Mouse (Mus musculus): ENCODE data around the gene Nptx1. TPM values are rescaled to one million over a fixed set of nuclear protein-coding genes. Genes with fewer than 3 reads are reported as not detected.
A peak's percentile ranks its signal among the peaks of the same experiment; 100 is the strongest.

Gene Nptx1
- polyA plus RNA-seq, 1 experiment from 2014 or later, result 9.7 TPM

DNA sequence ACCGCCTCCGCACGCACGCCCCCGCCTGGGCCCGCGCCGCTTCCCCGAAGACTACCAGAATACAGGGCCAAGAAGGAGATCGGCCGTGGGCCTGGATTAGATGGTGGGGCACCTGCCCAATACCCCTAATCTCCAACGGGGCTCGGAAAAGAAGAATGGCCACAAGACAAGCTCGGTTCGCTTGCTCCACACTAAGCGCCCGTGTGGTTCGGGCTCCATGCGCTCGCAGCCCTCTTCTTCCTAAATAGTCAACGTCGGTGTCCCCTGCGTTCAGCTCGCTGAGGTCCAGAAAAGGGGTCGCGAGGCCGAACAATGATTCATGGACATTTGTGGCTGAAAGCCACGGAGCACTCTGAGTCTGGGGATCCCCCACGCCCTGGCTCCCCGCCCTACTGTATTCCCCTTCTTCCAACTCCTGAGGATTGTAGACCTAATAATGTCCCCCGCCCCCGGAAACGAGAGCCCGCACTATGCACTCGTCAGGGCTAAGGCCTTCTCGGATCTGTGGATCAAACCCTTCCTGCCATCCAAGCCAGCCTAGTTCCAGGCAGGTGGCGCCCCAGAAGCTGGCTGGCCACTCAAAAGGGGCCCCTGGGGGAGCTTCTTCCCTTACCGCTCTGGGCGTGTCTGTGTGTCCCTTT is 518 bp upstream of the Nptx1 start:
- H3K4me1 ChIP-seq (replicated peaks), result peaks cover 64% of the 10 kb centered on the region

GRCm38 (mm10) chr11:119546496-119547182 is 914 bp downstream of the Nptx1 start:
- Histone ChIP-seq H3K27ac (peak overlapping the region; percentile 80), H3K9me3 (no peaks in the 10 kb centered on the region), H3K4me1 (replicated peaks) (peaks cover 61% of the 10 kb centered on the region), H3K27me3 (ENCODE audit: insufficient read depth, poor library complexity, severe bottlenecking) (peaks cover 98% of the 10 kb centered on the region), H3K4me3 (peak overlapping the region; percentile 71), H3K36me3 (no peaks in the 10 kb centered on the region)
- peak; percentile 63 for DNase-seq (ENCODE audit: low spot score)
- 1% methylated on average over 46 of the region's 46 CpGs for WGBS

More for the DNA sequence above, 518 bp upstream of the Nptx1 start:
- Histone ChIP-seq H3K27me3 (ENCODE audit: insufficient read depth, poor library complexity, severe bottlenecking) (peaks cover 100% of the 10 kb centered on the region), H3K36me3 (no peaks in the 10 kb centered on the region), H3K27ac (peak overlapping the region; percentile 80), H3K4me3 (peak overlapping the region; percentile 71), H3K9me3 (no peaks in the 10 kb centered on the region)
- peak; percentile 58 for DNase-seq (ENCODE audit: low spot score)
- under 1% methylated on average over 39 of the region's 39 CpGs for WGBS

- peak; percentile 38 for DNase-seq (ENCODE audit: low spot score)
- peaks cover 61% of the 10 kb centered on the region for H3K4me1 ChIP-seq (replicated peaks)
These were observed 1.6 kb downstream of the Nptx1 start for GRCm38 (mm10) chr11:119545741-119546495.

GRCm38 (mm10) chr11:119545281-119545680 is 2.3 kb downstream of the Nptx1 start:
- 44% methylated on average over 3 of the region's 3 CpGs for WGBS
- Histone ChIP-seq H3K4me3 (peak overlapping the region; percentile 71; the same call in 1 of the 2 replicates), H3K36me3 (no peaks in the 10 kb centered on the region; the same call in 1 of the 2 replicates), H3K27ac (no peak overlapping the region), H3K4me1 (replicated peaks) (peaks cover 61% of the 10 kb centered on the region), H3K9me3 (no peaks in the 10 kb centered on the region), H3K27me3 (ENCODE audit: insufficient read depth, poor library complexity, severe bottlenecking) (peaks cover 98% of the 10 kb centered on the region)
- no peak for DNase-seq (ENCODE audit: low spot score)

More at GRCm38 (mm10) chr11:119545741-119546495, 1.6 kb downstream of the Nptx1 start:
- Histone ChIP-seq H3K36me3 (no peaks in the 10 kb centered on the region; the same call in 1 of the 2 replicates), H3K27ac (peak overlapping the region; percentile 80; the same call in 1 of the 2 replicates), H3K27me3 (ENCODE audit: insufficient read depth, poor library complexity, severe bottlenecking) (peaks cover 98% of the 10 kb centered on the region), H3K9me3 (no peaks in the 10 kb centered on the region), H3K4me3 (peak overlapping the region; percentile 71)
- WGBS, result 13% methylated on average over 10 of the region's 10 CpGs

DNA sequence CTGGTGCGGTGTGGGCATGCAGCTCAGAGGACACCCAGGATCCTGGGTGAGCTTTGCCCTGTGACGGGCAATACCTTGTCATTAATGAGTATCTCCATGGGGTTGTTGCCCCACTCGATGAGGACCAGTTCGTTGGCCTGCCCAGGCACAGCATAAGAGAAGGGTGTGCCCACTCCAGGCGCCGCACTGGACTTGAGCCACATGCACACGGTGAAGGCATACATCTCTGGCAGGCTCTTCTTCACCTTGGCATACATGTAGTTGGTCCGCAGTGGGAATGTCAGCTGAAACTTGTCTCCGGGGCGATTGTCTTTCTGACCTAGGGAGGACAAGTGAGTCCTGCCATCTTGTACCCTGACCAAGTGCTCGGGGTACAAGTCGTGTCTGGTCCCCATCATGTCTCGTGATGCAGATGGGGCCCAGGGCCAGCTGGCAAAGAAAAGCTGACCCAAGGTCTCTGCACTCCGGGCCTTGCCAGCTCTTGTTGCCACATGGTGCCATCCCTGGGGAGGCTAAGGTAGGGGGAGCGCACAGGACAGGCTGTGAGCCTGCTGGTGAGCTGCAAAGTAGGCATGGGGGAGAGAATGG is 2.9 kb downstream of the Nptx1 start:
- WGBS, result 87% methylated on average over 15 of the region's 15 CpGs
- Histone ChIP-seq H3K36me3 (no peaks in the 10 kb centered on the region; the same call in 1 of the 2 replicates), H3K27ac (no peak overlapping the region), H3K9me3 (no peaks in the 10 kb centered on the region), H3K4me3 (no peak overlapping the region; the same call in 1 of the 2 replicates), H3K27me3 (ENCODE audit: insufficient read depth, poor library complexity, severe bottlenecking) (peaks cover 98% of the 10 kb centered on the region), H3K4me1 (replicated peaks) (peaks cover 57% of the 10 kb centered on the region)
- DNase-seq (ENCODE audit: low spot score), result no peak

DNA sequence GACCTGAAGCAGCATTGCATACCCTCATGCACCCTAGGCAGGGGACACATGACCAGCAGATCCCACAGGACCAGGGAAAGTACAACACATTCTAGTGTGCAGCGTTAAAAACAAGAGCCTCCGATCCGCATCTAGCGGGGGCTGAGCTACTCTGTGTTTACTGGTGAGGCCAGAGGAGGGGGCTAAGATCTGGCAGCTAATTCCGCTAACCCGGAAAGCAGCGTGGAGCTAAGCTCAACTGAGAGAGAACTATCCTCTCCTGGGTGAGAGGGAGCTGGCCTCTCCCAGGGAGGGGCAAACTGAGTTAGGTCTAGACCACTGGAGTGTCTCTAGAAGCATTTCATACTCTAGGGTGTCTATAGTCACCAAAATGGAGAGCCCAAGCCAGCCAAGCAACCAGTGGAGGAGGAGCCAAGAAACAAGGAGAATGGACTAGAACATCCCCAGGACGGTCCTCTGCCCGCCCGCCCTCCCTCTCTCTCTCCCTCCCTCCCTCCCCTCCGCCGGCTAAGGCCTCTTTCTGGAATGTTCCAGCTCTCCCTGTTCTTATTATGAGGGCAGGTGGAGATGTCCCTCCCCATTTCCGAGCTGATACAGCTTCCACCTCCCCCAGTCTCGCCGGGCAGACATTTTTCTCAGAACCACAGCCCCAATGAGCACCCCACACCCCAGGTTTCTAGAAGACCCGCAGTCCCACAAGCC is 3.6 kb downstream of the Nptx1 start:
- no peaks in the 10 kb centered on the region; the same call in 1 of the 2 replicates for H3K36me3 ChIP-seq
- H3K4me3 ChIP-seq, result no peak overlapping the region
- H3K27me3 ChIP-seq (ENCODE audit: insufficient read depth, poor library complexity, severe bottlenecking), result peaks cover 95% of the 10 kb centered on the region
- H3K9me3 ChIP-seq, result no peaks in the 10 kb centered on the region
- H3K4me1 ChIP-seq (replicated peaks), result peaks cover 51% of the 10 kb centered on the region
- no peak for DNase-seq (ENCODE audit: low spot score)
- WGBS, result 54% methylated on average over 16 of the region's 16 CpGs
- no peak overlapping the region for H3K27ac ChIP-seq

GRCm38 (mm10) chr11:119542886-119543285 is 4.7 kb downstream of the Nptx1 start:
- Histone ChIP-seq H3K27ac (no peak overlapping the region), H3K36me3 (no peaks in the 10 kb centered on the region; the same call in 1 of the 2 replicates), H3K27me3 (ENCODE audit: insufficient read depth, poor library complexity, severe bottlenecking) (peaks cover 85% of the 10 kb centered on the region), H3K9me3 (no peaks in the 10 kb centered on the region), H3K4me3 (no peak overlapping the region), H3K4me1 (replicated peaks) (peaks cover 40% of the 10 kb centered on the region)
- DNase-seq (ENCODE audit: low spot score), result no peak
- WGBS, result 76% methylated on average over 5 of the region's 5 CpGs

- Histone ChIP-seq H3K27ac (no peak overlapping the region), H3K27me3 (ENCODE audit: insufficient read depth, poor library complexity, severe bottlenecking) (peaks cover 79% of the 10 kb centered on the region), H3K36me3 (no peaks in the 10 kb centered on the region; the same call in 1 of the 2 replicates), H3K4me3 (no peak overlapping the region), H3K9me3 (no peaks in the 10 kb centered on the region), H3K4me1 (replicated peaks) (peaks cover 35% of the 10 kb centered on the region)
- WGBS, result 56% methylated on average over 9 of the region's 9 CpGs
- DNase-seq (ENCODE audit: low spot score), result no peak
These were observed 5.2 kb downstream of the Nptx1 start for GRCm38 (mm10) chr11:119542371-119542770.

- H3K27me3 ChIP-seq (ENCODE audit: insufficient read depth, poor library complexity, severe bottlenecking), result peaks cover 67% of the 10 kb centered on the region
- H3K4me1 ChIP-seq (replicated peaks), result peaks cover 22% of the 10 kb centered on the region
- WGBS, result 82% methylated on average over 9 of the region's 9 CpGs
These were observed 6.5 kb downstream of the Nptx1 start for GRCm38 (mm10) chr11:119541082-119541481.

DNA sequence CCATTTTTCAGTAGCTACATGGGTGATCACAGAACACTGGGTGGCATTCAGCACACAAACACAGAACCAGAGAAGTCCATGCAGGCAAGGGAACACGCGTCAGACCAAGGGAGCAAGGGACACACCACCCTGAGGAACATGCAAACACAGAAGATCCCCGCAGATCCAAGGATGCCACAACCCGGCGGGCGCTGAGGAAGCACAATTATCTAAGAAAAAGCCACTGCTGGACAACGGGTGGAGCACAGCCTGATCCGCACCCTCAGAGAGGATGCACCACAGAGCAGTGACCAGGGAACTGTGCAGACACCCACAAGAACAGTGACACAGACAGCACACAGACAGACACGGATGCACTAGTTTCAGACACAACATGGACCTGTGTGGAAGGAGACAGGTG is 7.0 kb downstream of the Nptx1 start:
- no peak overlapping the region for H3K27ac ChIP-seq
- H3K36me3 ChIP-seq, result no peaks in the 10 kb centered on the region; the same call in 1 of the 2 replicates
- peaks cover 17% of the 10 kb centered on the region for H3K4me1 ChIP-seq (replicated peaks)
- no peak for DNase-seq (ENCODE audit: low spot score)
- 80% methylated on average over 9 of the region's 9 CpGs for WGBS
- no peak overlapping the region for H3K4me3 ChIP-seq
- H3K27me3 ChIP-seq (ENCODE audit: insufficient read depth, poor library complexity, severe bottlenecking), result peaks cover 61% of the 10 kb centered on the region
- H3K9me3 ChIP-seq, result no peaks in the 10 kb centered on the region

More at GRCm38 (mm10) chr11:119541082-119541481, 6.5 kb downstream of the Nptx1 start:
- Histone ChIP-seq H3K9me3 (no peaks in the 10 kb centered on the region), H3K27ac (no peak overlapping the region), H3K4me3 (no peak overlapping the region), H3K36me3 (no peaks in the 10 kb centered on the region; the same call in 1 of the 2 replicates)
- no peak for DNase-seq (ENCODE audit: low spot score)

GRCm38 (mm10) chr11:119539944-119540343 is 7.6 kb downstream of the Nptx1 start:
- H3K36me3 ChIP-seq, result no peaks in the 10 kb centered on the region; the same call in 1 of the 2 replicates
- H3K4me1 ChIP-seq (replicated peaks), result peaks cover 11% of the 10 kb centered on the region
- H3K27me3 ChIP-seq (ENCODE audit: insufficient read depth, poor library complexity, severe bottlenecking), result peaks cover 55% of the 10 kb centered on the region
- no peak overlapping the region for H3K27ac ChIP-seq
- DNase-seq (ENCODE audit: low spot score), result peak; percentile 35
- no peaks in the 10 kb centered on the region for H3K9me3 ChIP-seq
- WGBS, result 41% methylated on average over 14 of the region's 14 CpGs
- no peak overlapping the region for H3K4me3 ChIP-seq

- Histone ChIP-seq H3K9me3 (no peaks in the 10 kb centered on the region), H3K27me3 (ENCODE audit: insufficient read depth, poor library complexity, severe bottlenecking) (no peaks in the 10 kb centered on the region), H3K4me1 (replicated peaks) (no peaks in the 10 kb centered on the region), H3K36me3 (no peaks in the 10 kb centered on the region), H3K27ac (no peak overlapping the region), H3K4me3 (no peak overlapping the region)
- WGBS, result 73% methylated on average over 7 of the region's 7 CpGs
- DNase-seq (ENCODE audit: low spot score), result no peak
These were observed 13.8 kb downstream of the Nptx1 start for GRCm38 (mm10) chr11:119533745-119534144.

Measured in hindbrain, embryonic 10.5 days (tissue).